Mouse (Mus musculus): ENCODE results near the gene Abca2. TPM values are rescaled to one million over a fixed set of nuclear protein-coding genes. Genes with fewer than 3 reads are reported as not detected.

Gene Abca2
- polyA plus RNA-seq (2015; fragmentation: Nextera tagmentation; extraction: Ambion mirVana) = 12.2 and 14.9 TPM in 2 replicates

- peak; percentile 90 for ATAC-seq
Measured at GRCm38 (mm10) chr2:25428442-25429236, at the start of gene Abca2. Gene Abca2, plus strand, starts transcription at chr2:25428703.

DNA sequence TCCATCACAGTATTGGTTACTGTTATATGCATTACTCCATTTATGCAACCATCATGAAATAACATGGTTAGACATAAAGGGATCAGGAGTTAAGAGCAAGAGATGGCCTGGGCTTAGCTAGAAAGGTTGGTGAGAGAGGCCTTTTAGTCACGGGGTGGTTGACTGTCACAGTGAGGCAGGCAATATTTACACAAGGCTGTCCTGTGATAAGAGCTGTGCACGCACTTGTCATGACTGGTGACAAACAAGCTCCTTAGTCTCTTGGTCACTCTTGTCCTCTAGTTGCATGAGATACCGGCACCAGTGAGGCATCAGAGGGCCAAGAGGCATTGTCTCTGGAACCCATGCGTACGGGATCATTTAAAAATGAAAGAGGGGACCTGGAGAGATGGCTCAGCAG, 44.0 kb upstream of the Abca2 start:
- Histone ChIP-seq H3K9ac (replicated peaks; ENCODE audit: low read depth, low read length) (no peak overlapping the region), H3K27ac (ENCODE audit: low read length) (no peak overlapping the region), H3K4me3 (replicated peaks; ENCODE audit: low read length) (no peak overlapping the region), H3K36me3 (ENCODE audit: control insufficient read depth, insufficient read depth) (no peaks in the 10 kb centered on the region), H3K4me1 (replicated peaks; ENCODE audit: control insufficient read depth, insufficient read depth, low read length) (no peaks in the 10 kb centered on the region), H3K9me3 (ENCODE audit: control insufficient read depth, low read length) (no peaks in the 10 kb centered on the region), H3K4me2 (ENCODE audit: low read length) (no peak overlapping the region), H3K27me3 (replicated peaks; ENCODE audit: control insufficient read depth, insufficient read depth, low read length) (no peaks in the 10 kb centered on the region)
- ATAC-seq = no peak
- WGBS = 86% methylated on average over 5 of the region's 5 CpGs

More at GRCm38 (mm10) chr2:25428442-25429236, at the start of gene Abca2:
- Histone ChIP-seq H3K36me3 (ENCODE audit: control insufficient read depth, insufficient read depth) (no peaks in the 10 kb centered on the region; the same call in 1 of the 2 replicates), H3K4me1 (replicated peaks; ENCODE audit: control insufficient read depth, insufficient read depth, low read length) (peaks cover 25% of the 10 kb centered on the region), H3K27me3 (replicated peaks; ENCODE audit: control insufficient read depth, insufficient read depth, low read length) (no peaks in the 10 kb centered on the region; the same call in 1 of the 2 replicates), H3K4me3 (replicated peaks; ENCODE audit: low read length) (peak within 1 kb of the TSS; percentile 64), H3K4me2 (ENCODE audit: low read length) (peak within 1 kb of the TSS; percentile 67), H3K9ac (replicated peaks; ENCODE audit: low read depth, low read length) (peak within 1 kb of the TSS; percentile 91), H3K27ac (ENCODE audit: low read length) (peak within 1 kb of the TSS; percentile 71), H3K9me3 (ENCODE audit: control insufficient read depth, low read length) (no peaks in the 10 kb centered on the region)
- under 1% methylated on average over 89 of the region's 89 CpGs for WGBS

GRCm38 (mm10) chr2:25391266-25391665, 37.2 kb upstream of the Abca2 start:
- 76% methylated on average over 5 of the region's 5 CpGs for WGBS
- Histone ChIP-seq H3K27me3 (replicated peaks; ENCODE audit: control insufficient read depth, insufficient read depth, low read length) (peaks cover 14% of the 10 kb centered on the region), H3K36me3 (ENCODE audit: control insufficient read depth, insufficient read depth) (no peaks in the 10 kb centered on the region), H3K4me1 (replicated peaks; ENCODE audit: control insufficient read depth, insufficient read depth, low read length) (peaks cover 12% of the 10 kb centered on the region), H3K4me3 (replicated peaks; ENCODE audit: low read length) (no peak overlapping the region), H3K9ac (replicated peaks; ENCODE audit: low read depth, low read length) (no peak overlapping the region), H3K4me2 (ENCODE audit: low read length) (no peak overlapping the region), H3K27ac (ENCODE audit: low read length) (no peak overlapping the region), H3K9me3 (ENCODE audit: control insufficient read depth, low read length) (no peaks in the 10 kb centered on the region)
- no peak for ATAC-seq

GRCm38 (mm10) chr2:25394281-25395221, 34.0 kb upstream of the Abca2 start:
- no peaks in the 10 kb centered on the region for H3K36me3 ChIP-seq (ENCODE audit: control insufficient read depth, insufficient read depth)
- peak overlapping the region; percentile 12; the same call in 1 of the 2 replicates for H3K27ac ChIP-seq (ENCODE audit: low read length)
- no peak overlapping the region for H3K4me2 ChIP-seq (ENCODE audit: low read length)
- ATAC-seq = peak; percentile 88
- peaks cover 40% of the 10 kb centered on the region for H3K27me3 ChIP-seq (replicated peaks; ENCODE audit: control insufficient read depth, insufficient read depth, low read length)
- H3K4me1 ChIP-seq (replicated peaks; ENCODE audit: control insufficient read depth, insufficient read depth, low read length) = peaks cover 17% of the 10 kb centered on the region
- no peak overlapping the region for H3K4me3 ChIP-seq (replicated peaks; ENCODE audit: low read length)
- no peaks in the 10 kb centered on the region for H3K9me3 ChIP-seq (ENCODE audit: control insufficient read depth, low read length)
- H3K9ac ChIP-seq (replicated peaks; ENCODE audit: low read depth, low read length) = no peak overlapping the region
- WGBS = 12% methylated on average over 3 of the region's 3 CpGs

GRCm38 (mm10) chr2:25395721-25396596, 32.5 kb upstream of the Abca2 start, which contains the start of gene Entpd2:
Gene Entpd2, plus strand, starts transcription at chr2:25395874.
- Histone ChIP-seq H3K9me3 (ENCODE audit: control insufficient read depth, low read length) (no peaks in the 10 kb centered on the region), H3K27me3 (replicated peaks; ENCODE audit: control insufficient read depth, insufficient read depth, low read length) (peaks cover 44% of the 10 kb centered on the region), H3K4me2 (ENCODE audit: low read length) (peak within 1 kb of the TSS; percentile 59), H3K36me3 (ENCODE audit: control insufficient read depth, insufficient read depth) (no peaks in the 10 kb centered on the region), H3K9ac (replicated peaks; ENCODE audit: low read depth, low read length) (peak within 1 kb of the TSS; percentile 34; the same call in 1 of the 2 replicates), H3K4me1 (replicated peaks; ENCODE audit: control insufficient read depth, insufficient read depth, low read length) (peaks cover 21% of the 10 kb centered on the region), H3K4me3 (replicated peaks; ENCODE audit: low read length) (peak within 1 kb of the TSS; percentile 38), H3K27ac (ENCODE audit: low read length) (peak within 1 kb of the TSS; percentile 12; the same call in 1 of the 2 replicates)
- 2% methylated on average over 57 of the region's 57 CpGs for WGBS
- ATAC-seq = no peak

- Histone ChIP-seq H3K9me3 (ENCODE audit: control insufficient read depth, low read length) (no peaks in the 10 kb centered on the region), H3K4me3 (replicated peaks; ENCODE audit: low read length) (peak overlapping the region; percentile 38; the same call in 1 of the 2 replicates), H3K27ac (ENCODE audit: low read length) (no peak overlapping the region), H3K4me2 (ENCODE audit: low read length) (no peak overlapping the region; the same call in 1 of the 2 replicates), H3K4me1 (replicated peaks; ENCODE audit: control insufficient read depth, insufficient read depth, low read length) (peaks cover 21% of the 10 kb centered on the region), H3K9ac (replicated peaks; ENCODE audit: low read depth, low read length) (no peak overlapping the region; the same call in 1 of the 2 replicates), H3K36me3 (ENCODE audit: control insufficient read depth, insufficient read depth) (no peaks in the 10 kb centered on the region), H3K27me3 (replicated peaks; ENCODE audit: control insufficient read depth, insufficient read depth, low read length) (peaks cover 44% of the 10 kb centered on the region)
- WGBS = 34% methylated on average over 3 of the region's 3 CpGs
- no peak for ATAC-seq
Measured at GRCm38 (mm10) chr2:25396597-25396983, 31.9 kb upstream of the Abca2 start.

DNA sequence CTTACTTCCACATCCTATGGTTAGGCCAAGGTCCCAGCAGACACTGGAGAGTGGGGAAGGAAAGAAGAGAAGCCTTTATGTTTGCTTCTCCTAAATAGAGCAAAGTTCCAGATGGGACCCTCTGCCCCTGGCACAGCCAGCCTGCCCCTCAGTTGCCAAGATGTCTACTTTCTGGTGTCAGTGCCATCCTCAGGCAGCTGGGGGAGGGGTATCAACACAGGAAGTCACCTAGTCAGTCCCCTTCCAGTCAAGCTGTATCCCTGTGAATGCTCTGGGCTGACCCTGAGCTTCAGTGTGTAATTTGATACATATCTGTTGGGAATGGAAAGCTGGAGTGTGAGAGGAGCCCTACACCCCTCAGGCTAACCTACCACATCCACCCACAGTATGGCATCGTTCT, 31.5 kb upstream of the Abca2 start:
- Histone ChIP-seq H3K9ac (replicated peaks; ENCODE audit: low read depth, low read length) (no peak overlapping the region), H3K27me3 (replicated peaks; ENCODE audit: control insufficient read depth, insufficient read depth, low read length) (peaks cover 44% of the 10 kb centered on the region), H3K36me3 (ENCODE audit: control insufficient read depth, insufficient read depth) (no peaks in the 10 kb centered on the region), H3K27ac (ENCODE audit: low read length) (no peak overlapping the region), H3K9me3 (ENCODE audit: control insufficient read depth, low read length) (no peaks in the 10 kb centered on the region), H3K4me2 (ENCODE audit: low read length) (no peak overlapping the region), H3K4me1 (replicated peaks; ENCODE audit: control insufficient read depth, insufficient read depth, low read length) (peaks cover 21% of the 10 kb centered on the region), H3K4me3 (replicated peaks; ENCODE audit: low read length) (no peak overlapping the region)
- 45% methylated on average over 1 of the region's 1 CpGs for WGBS
- ATAC-seq = no peak

- H3K4me1 ChIP-seq (replicated peaks; ENCODE audit: control insufficient read depth, insufficient read depth, low read length) = peaks cover 26% of the 10 kb centered on the region
Measured at GRCm38 (mm10) chr2:25398065-25398464, 30.4 kb upstream of the Abca2 start.

More at GRCm38 (mm10) chr2:25398065-25398464, 30.4 kb upstream of the Abca2 start:
- 87% methylated on average over 7 of the region's 7 CpGs for WGBS
- H3K27ac ChIP-seq (ENCODE audit: low read length) = no peak overlapping the region
- H3K36me3 ChIP-seq (ENCODE audit: control insufficient read depth, insufficient read depth) = no peaks in the 10 kb centered on the region
- no peak for ATAC-seq
- H3K27me3 ChIP-seq (replicated peaks; ENCODE audit: control insufficient read depth, insufficient read depth, low read length) = peaks cover 44% of the 10 kb centered on the region
- no peak overlapping the region for H3K4me3 ChIP-seq (replicated peaks; ENCODE audit: low read length)
- no peak overlapping the region for H3K9ac ChIP-seq (replicated peaks; ENCODE audit: low read depth, low read length)
- H3K9me3 ChIP-seq (ENCODE audit: control insufficient read depth, low read length) = no peaks in the 10 kb centered on the region
- no peak overlapping the region for H3K4me2 ChIP-seq (ENCODE audit: low read length)

Measured in forebrain, embryonic 16.5 days (tissue).